Mouse (Mus musculus) ES-E14 (cell line): ENCODE measurements around the gene Scap. TPM values are rescaled to one million over a fixed set of nuclear protein-coding genes. Genes with fewer than 3 reads are reported as not detected.
"Not testable (repeated sequence)": the region's sequence is repeated elsewhere in the genome, so short reads cannot be mapped to it uniquely, and the experiment has no call there.

Experiments used
- DNase-seq: peaks from one replicate; pipeline ENCODE4 v3.0.0-alpha.2; 2013; ENCODE audit warnings: low read depth, low spot score
- H3K27ac ChIP-seq: 2 replicates; pipeline ENCODE4 v1.5.1; 2012; ENCODE audit warnings: low read depth, mild to moderate bottlenecking, low read length, moderate library complexity, mixed read lengths; ENCODE audit not compliant: poor library complexity, insufficient read depth, severe bottlenecking
- H3K36me3 ChIP-seq: 2 replicates; pipeline ENCODE4 v1.6.1; 2012; ENCODE audit warnings: mild to moderate bottlenecking, low read length, moderate library complexity, mixed read lengths; ENCODE audit not compliant: control insufficient read depth, poor library complexity, insufficient read depth, severe bottlenecking
- H3K4me1 ChIP-seq, 2 experiments: fragments of 150-350 bp in 1 of 2; sonication (generic) in 1 of 2; 2 replicates each; pipeline ENCODE4 v1.6.1; 2012; ENCODE audit warnings: low read length in 2 of 2, mild to moderate bottlenecking in 1 of 2, mixed read lengths in 1 of 2; ENCODE audit not compliant: control insufficient read depth in 2 of 2, insufficient read depth in 2 of 2, poor library complexity in 1 of 2
- H3K4me3 ChIP-seq, 2 experiments: fragments of 150-350 bp in 1 of 2; sonication (generic) in 1 of 2; 2 replicates each; pipeline ENCODE4 v1.5.1; 2012; ENCODE audit warnings: low read length in 2 of 2, low read depth in 1 of 2, mild to moderate bottlenecking in 1 of 2, mixed read lengths in 1 of 2; ENCODE audit not compliant: insufficient read depth in 1 of 2, poor library complexity in 1 of 2, severe bottlenecking in 1 of 2
- H3K9ac ChIP-seq: 2 replicates; pipeline ENCODE4 v1.6.1; 2012; ENCODE audit warnings: low read depth, mild to moderate bottlenecking, low read length, mixed read lengths; ENCODE audit not compliant: poor library complexity, insufficient read depth, severe bottlenecking
- H3K9me3 ChIP-seq: fragments of 150-350 bp; sonication (generic); 2 replicates; pipeline ENCODE4 v1.6.1; 2012; ENCODE audit warnings: low read depth, mild to moderate bottlenecking, low read length; ENCODE audit not compliant: control insufficient read depth, insufficient read depth
- CHD2 ChIP-seq: IDR thresholded peaks from 2 replicates; pipeline ENCODE4 v1.6.1; 2014; ENCODE audit warnings: mild to moderate bottlenecking, low read depth, low read length, inconsistent platforms
- HCFC1 ChIP-seq: IDR thresholded peaks from 2 replicates; pipeline ENCODE4 v1.6.1; 2012; ENCODE audit warnings: low read length, inconsistent platforms, borderline replicate concordance; ENCODE audit not compliant: insufficient read depth
- MAFK ChIP-seq: IDR thresholded peaks from 2 replicates; pipeline ENCODE4 v1.6.1; 2014; ENCODE audit warnings: mild to moderate bottlenecking, low read depth, low read length, inconsistent platforms; ENCODE audit not compliant: insufficient read depth
- ZC3H11A ChIP-seq: IDR thresholded peaks from 2 replicates; pipeline ENCODE4 v1.6.1; 2012; ENCODE audit warnings: low read depth, mild to moderate bottlenecking, inconsistent platforms, low read length, borderline replicate concordance
- ZNF384 ChIP-seq: IDR thresholded peaks from 2 replicates; pipeline ENCODE4 v1.6.1; 2012; ENCODE audit warnings: low read depth, low read length, inconsistent platforms
- in situ Hi-C, 2 experiments: fragments of 600-800 bp; cut with MboI; formaldehyde crosslinking; loops; one replicate each; pipeline ENCODE4 v1.15.1; 2025; ENCODE audit warnings: low sequenced_read_pairs in 2 of 2, inconsistent platforms in 1 of 2; ENCODE audit not compliant: unreplicated experiment in 2 of 2
- total RNA-seq: library from RNA; depleted of rRNA; stranded (reverse); fragments of 300-350 nt; gene quantifications from 2 replicates; pipeline ENCODE4 v1.2.3, GENCODE M21; 2012

Gene Scap
- total RNA-seq, 1 experiment: 67.7 TPM

GRCm38 (mm10) chr9:110369860-110370259 lies 36.8 kb downstream of the Scap start:
- H3K4me1 ChIP-seq: no peaks in the 10 kb centered on the region
- H3K4me3 ChIP-seq: no peak overlapping the region
- H3K9ac ChIP-seq: no peak overlapping the region
- peaks cover 4% of the 10 kb centered on the region; the same call in 1 of the 2 replicates for H3K36me3 ChIP-seq
- TF ChIP-seq ZC3H11A (no peak), CHD2 (no peak), MAFK (no peak)
- no peaks in the 10 kb centered on the region for H3K9me3 ChIP-seq
- in situ Hi-C loops: no loop called here
- no peak overlapping the region for H3K27ac ChIP-seq
- no peak for DNase-seq

GRCm38 (mm10) chr9:110373871-110374270 lies 40.8 kb downstream of the Scap start:
- in situ Hi-C loops: no loop called here
- no peaks in the 10 kb centered on the region for H3K9me3 ChIP-seq
- H3K4me1 ChIP-seq: no peaks in the 10 kb centered on the region
- no peak overlapping the region for H3K27ac ChIP-seq
- DNase-seq: no peak
- H3K9ac ChIP-seq: no peak overlapping the region
- peaks cover 8% of the 10 kb centered on the region; the same call in 1 of the 2 replicates for H3K36me3 ChIP-seq
- TF ChIP-seq CHD2 (no peak), HCFC1 (no peak), MAFK (no peak), ZNF384 (no peak), ZC3H11A (no peak)
- no peak overlapping the region for H3K4me3 ChIP-seq

GRCm38 (mm10) chr9:110375668-110376067 lies 42.6 kb downstream of the Scap start:
- TF ChIP-seq ZNF384: no peak
- TF ChIP-seq ZC3H11A: no peak
- no peak for TF ChIP-seq MAFK
- no peak for TF ChIP-seq HCFC1
- no peak for TF ChIP-seq CHD2
- H3K4me3 ChIP-seq: no peak overlapping the region
- no peak for DNase-seq
- H3K36me3 ChIP-seq: peaks cover 11% of the 10 kb centered on the region; the same call in 1 of the 2 replicates
- no peak overlapping the region for H3K27ac ChIP-seq
- H3K9me3 ChIP-seq: no peaks in the 10 kb centered on the region
- in situ Hi-C loops: no loop called here
- H3K4me1 ChIP-seq: peaks cover 0 to 2% of the 10 kb centered on the region in 2 experiments; a peak in 1 of 4 replicates
- H3K9ac ChIP-seq: no peak overlapping the region

- DNase-seq, H3K4me3 ChIP-seq, H3K27ac ChIP-seq, in situ Hi-C loops, H3K9me3 ChIP-seq, H3K4me1 ChIP-seq, H3K9ac ChIP-seq: not testable (repeated sequence)
- peaks cover 16% of the 10 kb centered on the region; the same call in 1 of the 2 replicates for H3K36me3 ChIP-seq
Measured at GRCm38 (mm10) chr9:110377655-110378054, 44.6 kb downstream of the Scap start.

- in situ Hi-C loops: no loop called here
- peaks cover 22% of the 10 kb centered on the region for H3K36me3 ChIP-seq
Measured at GRCm38 (mm10) chr9:110379361-110379760, 46.3 kb downstream of the Scap start.

More at GRCm38 (mm10) chr9:110379361-110379760, 46.3 kb downstream of the Scap start:
- H3K4me3 ChIP-seq: no peak overlapping the region
- no peaks in the 10 kb centered on the region for H3K9me3 ChIP-seq
- no peak for DNase-seq
- H3K27ac ChIP-seq: no peak overlapping the region
- no peak for TF ChIP-seq HCFC1
- TF ChIP-seq MAFK: no peak
- no peak for TF ChIP-seq ZC3H11A
- TF ChIP-seq CHD2: no peak
- TF ChIP-seq ZNF384: no peak
- H3K4me1 ChIP-seq: peaks cover 0 to 6% of the 10 kb centered on the region in 2 experiments; a peak in 1 of 4 replicates
- no peak overlapping the region for H3K9ac ChIP-seq
